Mouse (Mus musculus): ENCODE measurements around the gene Vma21-ps.
"Not testable (repeated sequence)": the region's sequence is repeated elsewhere in the genome, so short reads cannot be mapped to it uniquely, and the experiment has no call there.

Gene Vma21-ps

DNA sequence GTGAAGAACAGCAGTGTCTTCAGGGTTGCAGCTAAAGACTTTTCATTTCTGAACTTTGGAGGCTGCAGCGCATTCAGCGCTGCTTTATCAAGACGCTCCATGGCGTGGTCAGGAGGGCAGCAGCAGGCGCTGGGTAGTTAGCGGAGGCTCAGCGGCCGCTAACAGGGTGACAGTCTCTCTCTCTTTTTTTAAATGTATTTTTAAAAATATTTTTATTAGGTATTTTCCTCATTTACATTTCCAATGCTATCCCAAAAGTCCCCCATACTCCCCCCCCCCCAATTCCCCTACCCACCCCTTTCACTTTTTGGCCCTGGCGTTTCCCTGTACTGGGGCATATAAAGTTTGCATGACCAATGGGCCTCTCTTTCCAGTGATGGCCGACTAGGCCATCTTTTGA, at the start of gene Vma21-ps:
Gene Vma21-ps (minus strand): TSS at position 101 of the 400 bp plus-strand sequence.
- DNase-seq (ENCODE audit: low spot score in 2 of 2): not testable (repeated sequence)

- no peak for DNase-seq (ENCODE audit: low spot score in 2 of 2)
These were observed 46.0 kb upstream of the Vma21-ps start for GRCm38 (mm10) chr4:52543001-52543400.

DNA sequence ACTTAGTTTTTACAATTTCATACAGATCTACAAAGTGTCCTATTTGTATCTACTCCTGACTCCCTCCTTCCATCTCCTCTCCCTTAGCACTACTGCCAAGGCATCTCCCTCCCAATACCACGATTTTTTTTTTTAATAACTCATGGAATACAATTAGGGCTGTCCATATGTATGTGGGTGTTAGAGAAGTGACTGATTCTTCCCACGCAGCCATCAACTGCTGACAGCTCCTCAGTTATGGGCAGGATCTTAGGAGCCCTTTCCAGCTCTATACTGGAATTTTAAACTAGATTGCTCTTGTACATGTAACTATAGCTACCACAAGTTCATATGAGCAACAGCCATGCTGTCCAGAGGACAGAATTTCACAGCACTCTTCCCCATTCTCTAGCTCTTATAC, 33.6 kb upstream of the Vma21-ps start:
- no peak for DNase-seq (ENCODE audit: low spot score in 2 of 2)

GRCm38 (mm10) chr4:52526464-52526863, 29.4 kb upstream of the Vma21-ps start:
- no peak for DNase-seq (ENCODE audit: low spot score in 2 of 2)

GRCm38 (mm10) chr4:52519301-52519700, 22.3 kb upstream of the Vma21-ps start:
- no peak for DNase-seq (ENCODE audit: low spot score in 2 of 2)

GRCm38 (mm10) chr4:52517580-52517979, 20.5 kb upstream of the Vma21-ps start:
- DNase-seq (ENCODE audit: low spot score in 2 of 2): no peak

- DNase-seq (ENCODE audit: low spot score in 2 of 2): no peak
These were observed 9.6 kb downstream of the Vma21-ps start for GRCm38 (mm10) chr4:52487486-52487885.

DNA sequence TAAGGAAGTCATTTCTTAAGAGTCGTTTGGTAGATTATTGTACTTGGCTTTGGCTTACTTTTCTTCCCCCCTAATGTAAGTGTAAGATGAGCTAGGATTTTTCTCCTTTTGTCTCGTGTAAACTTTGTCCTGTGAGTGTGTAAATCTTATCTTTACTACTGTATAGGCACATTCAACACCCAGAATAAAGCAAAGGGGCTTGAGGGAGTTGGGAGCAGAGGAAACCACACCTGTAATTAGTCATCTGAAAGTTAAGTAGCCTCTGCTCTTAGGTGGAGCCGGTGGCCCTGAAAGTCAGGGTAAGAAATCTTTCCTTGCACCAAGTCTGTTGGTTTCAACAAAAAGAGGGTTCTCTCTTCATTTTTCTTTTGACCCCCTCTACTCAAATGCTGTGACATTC, 23.6 kb downstream of the Vma21-ps start:
- no peak for DNase-seq (ENCODE audit: low spot score in 2 of 2)

- peak; percentile 25 to 32 for DNase-seq (ENCODE audit: low spot score in 2 of 2)
These were observed 35.7 kb downstream of the Vma21-ps start for GRCm38 (mm10) chr4:52461321-52461720.

DNA sequence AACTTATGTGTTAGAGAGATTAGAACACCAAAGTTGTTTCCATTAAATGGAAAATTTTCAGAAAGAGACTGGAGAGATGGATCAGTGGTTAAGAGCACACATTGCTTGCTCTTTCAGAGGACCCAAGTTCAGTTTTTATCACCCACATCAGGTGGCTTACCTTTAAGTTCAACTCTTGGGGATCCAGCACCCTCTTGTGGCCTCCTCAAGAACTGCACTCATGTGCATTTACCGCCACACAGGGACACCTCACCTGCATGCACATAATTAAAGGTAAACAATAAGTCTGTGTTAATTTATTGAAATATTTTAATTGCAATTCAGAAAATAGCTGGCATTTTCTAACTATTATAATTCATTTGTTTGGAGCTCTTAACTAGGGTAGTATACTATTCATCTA, 37.3 kb downstream of the Vma21-ps start:
- no peak for DNase-seq (ENCODE audit: low spot score in 2 of 2)

Measured in frontal cortex, postnatal 25 days (tissue).